Mouse (Mus musculus): ENCODE measurements around the gene Hoxb13.

- TF ChIP-seq CTCF (IDR thresholded peaks at IDR 0.05; ENCODE audit: low read depth) (no peak), EP300 (IDR thresholded peaks at IDR 0.05; ENCODE audit: low read depth) (no peak)
These were observed 9.2 kb downstream of the Hoxb13 start for GRCm38 (mm10) chr11:96203182-96203788.

Measured in liver, postnatal 0 days (tissue).